Mouse (Mus musculus) right cerebral cortex, postnatal 10 days (tissue): ENCODE measurements at regions not wholly inside any gene's neighbourhood (a gene's known extent, or its start where the extent isn't known, plus 50 kb on each side); places are given as distances from the start of the nearest gene placed in this dataset.

Source experiments
- DNase-seq, 2 experiments: peaks; one replicate each; pipeline ENCODE4 v3.0.0; 2021; ENCODE audit warnings: low spot score in 2 of 2

DNA sequence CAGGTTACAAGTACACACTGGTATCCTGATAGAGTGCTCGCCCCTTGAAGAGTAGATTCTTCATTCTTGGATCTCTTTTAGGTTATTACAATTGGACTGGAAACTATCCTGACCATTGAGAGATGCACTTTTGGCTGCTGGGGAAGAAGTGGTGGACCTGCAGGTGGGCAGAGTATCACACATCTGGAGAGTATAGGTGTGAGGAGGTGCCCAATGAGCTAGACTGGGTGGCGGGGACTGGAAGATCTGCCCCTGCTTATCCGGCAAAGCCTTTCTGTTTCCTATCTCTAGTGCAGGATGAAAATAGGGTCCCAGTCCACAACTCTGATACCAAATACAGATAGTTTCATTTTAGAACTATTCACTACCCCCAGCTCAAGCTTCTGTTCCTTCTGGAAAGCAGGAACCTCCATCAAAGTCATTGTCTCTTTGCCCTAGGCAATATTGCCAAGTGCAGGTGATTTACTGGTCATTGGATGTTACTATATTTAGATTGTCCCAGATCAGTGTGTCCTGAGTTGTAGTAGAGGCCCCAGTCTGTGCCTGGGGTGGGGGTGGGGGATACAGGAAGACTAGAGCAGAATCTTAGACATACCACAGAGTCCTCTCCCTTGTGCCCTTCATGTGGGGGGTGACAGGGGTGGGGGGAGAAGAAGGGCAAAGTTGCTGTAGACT lies 62.5 kb upstream of the Ube2e1 start:
- DNase-seq: no peak

DNA sequence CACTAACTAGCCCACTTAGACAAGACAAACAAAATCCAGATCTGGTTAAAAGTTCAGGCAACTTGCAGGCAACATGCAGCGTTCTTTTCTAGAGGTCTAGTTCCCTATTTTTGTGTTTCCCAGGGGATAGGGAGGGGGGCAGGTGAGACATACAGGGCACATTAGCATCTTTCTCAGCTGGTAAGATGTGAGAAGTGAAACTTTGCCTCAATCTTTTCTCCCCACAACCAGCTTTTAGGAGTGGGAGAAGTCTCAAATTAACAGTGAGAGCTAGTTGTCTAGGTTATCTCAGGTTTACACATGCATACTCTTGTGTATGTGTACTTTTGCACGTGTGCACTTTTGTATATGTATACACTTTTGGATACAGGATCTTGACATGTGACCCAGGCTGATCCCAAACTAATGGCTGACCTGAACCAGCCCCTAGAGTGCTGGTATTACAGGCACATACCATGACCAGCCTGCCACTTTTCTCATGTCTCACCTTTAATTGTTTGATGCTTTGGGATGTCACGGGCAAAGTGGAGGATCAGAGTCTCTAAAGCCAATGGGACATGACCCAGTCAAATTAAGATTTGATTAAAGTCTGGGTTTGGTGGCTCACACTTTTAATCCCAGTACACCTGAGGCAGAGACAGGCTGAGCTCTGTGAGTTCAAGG lies 60.3 kb upstream of the Ube2e1 start:
- no peak for DNase-seq

DNA sequence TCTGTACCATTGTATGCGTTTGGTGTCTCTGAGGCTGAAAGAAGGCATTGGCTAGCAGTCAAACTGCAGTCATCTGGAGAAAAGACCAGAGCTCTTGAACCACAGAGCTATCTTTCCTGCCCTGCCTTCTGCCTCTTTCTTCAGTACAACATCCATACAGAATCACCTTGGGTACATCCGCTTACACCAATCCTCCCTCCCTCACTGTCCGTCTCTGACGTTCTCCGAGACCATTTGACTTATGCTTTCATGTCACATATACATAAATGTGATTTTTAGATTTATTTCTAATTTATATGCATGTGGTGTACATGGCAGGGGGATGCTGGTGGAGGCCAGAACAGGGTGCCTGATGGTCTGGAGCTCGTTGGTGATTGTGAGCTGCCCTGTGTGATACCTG lies 57.7 kb upstream of the Ube2e1 start:
- no peak for DNase-seq

DNA sequence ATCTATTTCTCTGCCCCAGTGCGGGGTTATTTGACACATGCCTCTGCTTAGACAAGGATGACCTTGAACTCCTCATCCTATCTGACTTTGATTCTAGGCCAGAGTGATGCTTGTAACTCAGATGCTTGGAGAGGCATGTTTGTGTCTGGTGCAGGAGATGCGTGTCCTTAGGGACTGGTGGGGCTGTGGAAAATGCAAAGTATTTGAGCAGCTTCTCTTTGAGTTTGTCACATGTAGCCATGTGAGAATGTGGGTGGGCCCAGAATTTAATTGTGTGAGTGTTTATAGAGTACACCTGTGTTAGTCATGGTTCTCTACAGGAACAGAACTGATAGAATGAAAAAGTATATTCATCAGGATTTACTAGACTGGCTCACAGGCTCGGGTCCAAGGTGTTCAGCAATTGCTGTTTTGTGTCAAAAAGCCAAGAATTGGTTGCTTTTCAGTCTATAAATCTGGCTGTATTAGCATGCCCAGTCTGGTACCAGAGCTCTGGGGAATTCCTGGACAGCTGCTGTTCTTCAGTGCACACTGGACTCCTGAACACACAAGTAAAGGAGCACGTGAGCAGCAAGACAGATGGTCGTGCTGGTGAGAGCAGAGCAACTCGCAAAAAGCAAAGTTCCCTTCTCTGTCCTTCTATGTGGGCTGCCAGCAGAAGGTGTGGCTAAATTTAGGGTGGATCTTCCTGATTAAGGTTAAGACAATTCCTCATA lies 54.5 kb upstream of the Ube2e1 start:
- DNase-seq: peak; percentile 34 to 59
